Mouse (Mus musculus) hindbrain, embryonic 14.5 days (tissue): ENCODE measurements around the gene Nab1. TPM values are rescaled to one million over a fixed set of nuclear protein-coding genes. Genes with fewer than 3 reads are reported as not detected.
A peak's percentile ranks its signal among the peaks of the same experiment; 100 is the strongest.

Experiments
- ATAC-seq: fragments of 200-750 bp; cut with Nextera tagmentation; 2 replicates; pipeline ENCODE4 v1.8.0; 2017; ENCODE audit warnings: moderate number of reproducible peaks, mild to moderate bottlenecking, moderate TSS enrichment, moderate library complexity; ENCODE audit not compliant: low FRiP score
- DNase-seq: peaks from one replicate; pipeline ENCODE4 v3.0.0-alpha.2; 2015; ENCODE audit warnings: low spot score
- H3K27ac ChIP-seq: fragments of 300-500 bp; sonication (generic); 2 replicates; pipeline ENCODE4 v1.5.1; 2014; ENCODE audit warnings: mild to moderate bottlenecking, moderate library complexity
- H3K27me3 ChIP-seq: fragments of 300-500 bp; sonication (generic); 2 replicates; pipeline ENCODE4 v1.6.1; 2014; ENCODE audit warnings: mild to moderate bottlenecking, low read length, mixed read lengths; ENCODE audit not compliant: control insufficient read depth, insufficient read depth
- H3K36me3 ChIP-seq: fragments of 300-500 bp; sonication (generic); replicated peaks from 2 replicates; pipeline ENCODE4 v1.6.1; 2014; ENCODE audit not compliant: control insufficient read depth, insufficient read depth
- H3K4me1 ChIP-seq: fragments of 300-500 bp; sonication (generic); replicated peaks from 2 replicates; pipeline ENCODE4 v1.6.1; 2014; ENCODE audit warnings: antibody characterized with exemption, low read length, mixed read lengths; ENCODE audit not compliant: control insufficient read depth, insufficient read depth
- H3K4me2 ChIP-seq: fragments of 300-500 bp; sonication (generic); replicated peaks from 2 replicates; pipeline ENCODE4 v1.6.1; 2014; ENCODE audit warnings: mild to moderate bottlenecking, moderate library complexity
- H3K4me3 ChIP-seq: fragments of 300-500 bp; sonication (generic); replicated peaks from 2 replicates; pipeline ENCODE4 v1.5.1; 2014; ENCODE audit warnings: mild to moderate bottlenecking, low read length
- H3K9ac ChIP-seq: fragments of 300-500 bp; sonication (generic); 2 replicates; pipeline ENCODE4 v1.6.1; 2014
- H3K9me3 ChIP-seq: fragments of 300-500 bp; sonication (generic); 2 replicates; pipeline ENCODE4 v1.6.1; 2016; ENCODE audit warnings: low read length; ENCODE audit not compliant: control insufficient read depth
- WGBS: fragments of 180-500 bp; shearing (Covaris S2); extraction: QIAGEN DNeasy Blood & Tissue Kit; methylation state at CpG from one replicate; pipeline ENCODE4 v1.1.7; 2014; 5-methylcytosine and 5-hydroxymethylcytosine counted together
- polyA plus RNA-seq: library from polyadenylated mRNA; unstranded; fragments of >200 nt; fragmentation: Nextera tagmentation; extraction: Ambion mirVana; gene quantifications from 2 replicates; pipeline ENCODE4 v1.2.1, GENCODE M21; 2014

Nab1 gene
- polyA plus RNA-seq, 1 experiment from 2014 or later = 13.2 TPM

DNA sequence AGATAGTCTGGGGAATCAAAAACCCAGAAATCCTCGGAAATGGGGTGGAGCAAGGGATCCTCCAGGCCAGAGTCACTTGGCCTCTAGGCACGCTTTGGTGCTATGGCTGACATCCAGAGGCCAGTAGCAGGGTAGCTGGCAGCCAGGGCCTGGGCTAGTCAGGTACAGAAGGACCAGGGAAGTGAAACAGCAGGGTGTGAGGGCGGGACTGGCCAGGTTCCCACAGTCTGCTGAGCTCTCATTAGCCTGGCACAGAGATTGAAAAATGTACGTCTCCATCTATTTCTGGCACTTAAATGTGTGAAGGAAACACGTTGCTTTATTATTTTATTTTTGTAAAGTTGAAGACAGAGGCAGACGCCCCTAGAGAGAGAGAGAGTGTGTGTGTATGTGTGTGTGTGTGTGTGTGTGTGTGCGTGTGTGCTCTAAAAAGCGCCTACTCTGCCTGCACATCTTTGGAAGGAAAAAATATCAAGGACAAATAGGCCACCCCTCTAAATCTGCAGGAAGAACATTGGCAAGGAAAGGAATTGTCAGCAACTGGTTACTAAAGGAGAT is 21.0 kb upstream of the Nab1 start:
- WGBS = 63% methylated on average over 8 of the region's 8 CpGs
- Histone ChIP-seq H3K27me3 (no peaks in the 10 kb centered on the region), H3K4me2 (no peak overlapping the region), H3K4me3 (no peak overlapping the region), H3K36me3 (no peaks in the 10 kb centered on the region), H3K9ac (no peak overlapping the region), H3K27ac (no peak overlapping the region), H3K4me1 (0 out of 2 replicates have a peak, but pooled peaks cover 3% of the 10 kb centered on the region), H3K9me3 (no peaks in the 10 kb centered on the region)
- DNase-seq = no peak
- no peak; the same call in 1 of the 2 replicates for ATAC-seq

DNA sequence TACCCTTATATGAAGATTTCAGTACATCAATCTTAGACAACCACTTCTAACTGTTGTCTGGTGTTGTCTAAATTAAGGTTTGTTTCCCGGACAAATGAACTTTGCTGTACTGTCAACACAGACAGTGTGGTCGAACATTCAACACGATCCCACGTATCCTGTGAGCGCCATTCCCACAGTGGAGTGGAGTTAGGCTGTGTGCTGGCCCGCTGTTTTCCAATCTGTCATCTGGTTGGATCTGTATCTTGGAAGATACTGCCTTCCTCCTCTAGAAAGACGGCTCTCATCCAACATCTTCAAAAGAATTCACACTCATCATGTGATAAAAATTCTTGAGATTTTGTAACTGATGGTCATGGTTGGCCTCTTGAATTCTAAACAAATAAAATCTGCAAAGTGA is 19.7 kb upstream of the Nab1 start:
- DNase-seq (no peak), ATAC-seq (no peak)
- no peak overlapping the region for H3K9ac ChIP-seq
- no peak overlapping the region for H3K27ac ChIP-seq
- H3K27me3 ChIP-seq = no peaks in the 10 kb centered on the region
- H3K36me3 ChIP-seq = no peaks in the 10 kb centered on the region
- no peak overlapping the region for H3K4me2 ChIP-seq
- no peak overlapping the region for H3K4me3 ChIP-seq
- WGBS = 91% methylated on average over 7 of the region's 7 CpGs
- 0 out of 2 replicates have a peak, but pooled peaks cover 3% of the 10 kb centered on the region for H3K4me1 ChIP-seq
- no peaks in the 10 kb centered on the region for H3K9me3 ChIP-seq

DNA sequence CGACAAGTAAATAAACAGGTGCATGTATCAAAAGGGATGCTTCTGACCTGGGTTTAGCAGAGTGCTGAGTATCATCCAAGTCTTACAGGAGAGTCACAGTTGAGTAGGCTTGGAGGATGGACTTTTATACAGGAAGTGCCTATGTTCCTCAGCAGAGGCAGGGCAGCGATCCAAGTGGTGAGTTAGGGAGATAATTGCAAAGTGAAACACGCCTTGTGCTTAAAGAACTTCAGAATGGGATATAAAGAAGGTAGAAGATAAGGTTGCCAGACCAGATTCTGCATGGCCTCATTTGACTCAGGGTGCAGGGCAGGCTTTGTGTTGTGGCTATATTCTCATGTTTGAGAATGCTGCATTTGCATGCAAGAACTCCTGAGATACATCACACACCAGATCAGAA is 14.8 kb upstream of the Nab1 start:
- H3K9ac ChIP-seq = no peak overlapping the region
- 91% methylated on average over 3 of the region's 3 CpGs for WGBS

DNA sequence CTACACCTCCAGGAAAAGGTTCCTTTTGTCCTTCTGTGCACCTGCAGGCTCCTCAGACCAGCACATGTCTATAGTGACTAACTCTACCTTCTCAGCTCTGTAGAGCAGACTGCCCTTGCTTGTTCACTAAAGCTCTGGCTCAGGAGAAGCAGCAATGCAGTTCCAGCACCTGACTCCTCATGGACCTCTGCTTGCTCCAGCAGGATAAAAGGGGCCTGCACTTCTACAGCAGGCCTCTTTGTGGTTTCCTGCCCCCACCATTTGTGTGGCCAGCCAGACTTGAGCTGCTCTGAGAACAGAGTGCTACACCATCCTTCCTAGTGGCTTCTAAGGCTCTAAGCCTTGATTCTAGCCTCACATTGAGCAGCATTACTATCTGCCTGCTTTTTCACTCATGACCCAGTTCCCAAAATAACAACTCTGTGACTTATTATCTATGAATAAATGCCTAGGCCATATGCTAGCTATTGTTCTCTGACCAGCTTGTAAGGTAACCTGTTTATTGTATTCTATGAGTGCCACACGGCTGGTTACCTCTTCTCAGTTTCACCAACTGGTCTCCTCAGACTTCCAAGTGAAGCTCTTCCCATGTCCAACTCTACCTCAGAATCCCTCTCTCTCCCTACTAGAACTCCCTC is 11.4 kb upstream of the Nab1 start:
- ATAC-seq (no peak), DNase-seq (no peak)
- Histone ChIP-seq H3K4me1 (no peaks in the 10 kb centered on the region), H3K27me3 (no peaks in the 10 kb centered on the region), H3K36me3 (no peaks in the 10 kb centered on the region), H3K9ac (no peak overlapping the region), H3K4me2 (no peak overlapping the region), H3K9me3 (no peaks in the 10 kb centered on the region), H3K4me3 (no peak overlapping the region), H3K27ac (no peak overlapping the region)
- WGBS = 90% methylated on average over 1 of the region's 1 CpGs

More for the DNA sequence above, 14.8 kb upstream of the Nab1 start:
- H3K4me1 ChIP-seq = no peaks in the 10 kb centered on the region
- no peaks in the 10 kb centered on the region for H3K27me3 ChIP-seq
- H3K36me3 ChIP-seq = no peaks in the 10 kb centered on the region
- DNase-seq = no peak
- no peaks in the 10 kb centered on the region for H3K9me3 ChIP-seq
- no peak for ATAC-seq
- H3K4me3 ChIP-seq = no peak overlapping the region
- H3K27ac ChIP-seq = no peak overlapping the region
- no peak overlapping the region for H3K4me2 ChIP-seq

DNA sequence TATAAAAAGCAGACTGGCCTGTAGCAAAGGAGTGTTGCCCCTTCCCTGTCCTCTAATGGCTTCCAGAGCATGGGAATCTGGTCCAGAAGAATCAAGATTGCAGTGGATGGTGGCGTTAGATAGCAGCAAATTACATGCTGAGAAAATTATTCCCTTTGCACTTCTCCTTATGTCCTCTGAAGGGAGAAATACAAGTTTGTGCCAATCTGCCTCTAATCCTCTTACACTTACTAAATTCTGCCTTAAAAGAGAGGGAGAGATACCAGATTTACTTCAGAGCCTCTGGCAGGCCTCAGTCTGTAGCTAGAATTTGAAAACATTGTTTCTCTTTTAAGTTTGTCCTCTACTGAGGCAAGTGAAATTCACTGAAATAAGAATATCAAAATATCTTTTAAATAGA is 5.7 kb upstream of the Nab1 start:
- Histone ChIP-seq H3K27ac (no peak overlapping the region), H3K27me3 (no peaks in the 10 kb centered on the region), H3K4me2 (no peak overlapping the region), H3K4me3 (no peak overlapping the region), H3K9me3 (no peaks in the 10 kb centered on the region), H3K9ac (no peak overlapping the region), H3K36me3 (no peaks in the 10 kb centered on the region), H3K4me1 (no peaks in the 10 kb centered on the region)
- no peak for ATAC-seq
- DNase-seq = no peak
- WGBS = 71% methylated on average over 1 of the region's 1 CpGs

DNA sequence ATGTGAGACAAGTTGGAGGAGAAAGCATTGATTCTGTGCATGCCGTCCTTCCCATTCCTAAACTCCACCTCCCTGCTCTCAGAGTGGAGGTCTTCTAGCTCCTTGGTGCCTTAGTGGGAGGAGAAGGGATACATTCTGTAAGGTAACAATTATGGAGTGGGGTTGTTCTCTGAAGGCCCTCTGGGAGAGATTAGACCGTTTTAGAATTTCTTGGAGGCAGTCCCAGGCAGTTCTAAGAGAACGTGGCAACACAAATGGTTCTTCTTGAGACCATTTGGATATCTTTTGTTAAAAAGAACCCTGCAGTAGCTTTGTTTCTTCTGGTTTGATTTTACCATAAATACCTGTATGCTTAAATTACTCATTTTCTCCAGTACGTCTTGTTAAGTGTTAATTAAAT is 1.8 kb upstream of the Nab1 start:
- no peaks in the 10 kb centered on the region for H3K9me3 ChIP-seq
- no peak for DNase-seq
- H3K4me2 ChIP-seq = no peak overlapping the region
- ATAC-seq = no peak
- WGBS = 78% methylated on average over 4 of the region's 4 CpGs
- no peaks in the 10 kb centered on the region for H3K27me3 ChIP-seq
- no peak overlapping the region for H3K9ac ChIP-seq
- H3K4me1 ChIP-seq = 0 out of 2 replicates have a peak, but pooled peaks cover 3% of the 10 kb centered on the region
- H3K4me3 ChIP-seq = no peak overlapping the region
- H3K27ac ChIP-seq = no peak overlapping the region
- no peaks in the 10 kb centered on the region for H3K36me3 ChIP-seq

DNA sequence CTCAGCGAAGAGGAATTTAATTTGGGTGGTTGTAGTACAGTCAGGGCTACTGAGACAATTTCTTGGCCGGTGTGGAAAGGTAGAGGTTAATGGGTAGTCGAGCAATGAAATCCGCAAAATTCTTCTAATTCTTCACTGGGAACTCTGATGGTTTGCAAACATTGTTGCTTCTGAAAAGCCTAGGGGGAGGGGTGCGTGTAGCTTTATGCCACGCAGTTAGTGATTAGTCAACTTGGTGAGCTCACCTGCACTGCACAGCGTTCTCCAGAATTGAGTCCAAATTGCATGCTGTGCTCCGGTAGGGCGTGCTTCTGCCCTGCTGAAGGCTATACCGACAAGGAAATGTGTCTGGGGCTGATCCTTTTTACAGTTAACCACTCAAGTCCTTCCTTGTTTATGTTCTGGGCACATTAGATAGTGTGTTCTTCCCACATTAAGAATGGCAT is 1.2 kb upstream of the Nab1 start:
- 59% methylated on average over 10 of the region's 10 CpGs for WGBS
- Histone ChIP-seq H3K4me1 (0 out of 2 replicates have a peak, but pooled peaks cover 5% of the 10 kb centered on the region), H3K4me2 (no peak overlapping the region), H3K9ac (no peak overlapping the region), H3K27ac (no peak overlapping the region), H3K27me3 (no peaks in the 10 kb centered on the region), H3K4me3 (no peak overlapping the region), H3K9me3 (no peaks in the 10 kb centered on the region), H3K36me3 (no peaks in the 10 kb centered on the region)
- ATAC-seq (no peak), DNase-seq (no peak)

DNA sequence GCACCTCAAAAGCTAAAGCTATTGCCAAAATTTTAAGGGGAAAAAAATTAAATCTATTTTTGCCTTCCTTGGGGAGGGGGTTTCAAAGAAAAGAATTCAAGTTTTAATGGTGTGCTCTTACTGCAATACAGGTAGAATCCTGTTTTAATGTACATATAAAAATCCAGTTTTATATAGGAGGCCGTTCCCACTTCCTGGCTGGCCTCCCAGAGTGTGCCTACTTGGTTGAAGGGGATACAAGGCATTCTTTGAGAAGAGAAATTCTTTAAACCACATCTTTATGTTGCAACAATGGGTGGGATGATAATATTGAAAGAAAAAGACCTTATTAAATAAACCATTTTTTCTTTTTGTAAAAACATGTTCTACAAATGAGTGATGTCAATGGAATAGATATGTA is 611 bp upstream of the Nab1 start:
- 61% methylated on average over 1 of the region's 1 CpGs for WGBS
- H3K4me2 ChIP-seq = peak overlapping the region; percentile 87
- peak overlapping the region; percentile 85 for H3K4me3 ChIP-seq
- peak overlapping the region; percentile 88; the same call in 1 of the 2 replicates for H3K9ac ChIP-seq
- H3K27me3 ChIP-seq = no peaks in the 10 kb centered on the region
- no peak for DNase-seq
- H3K36me3 ChIP-seq = no peaks in the 10 kb centered on the region
- H3K4me1 ChIP-seq = 0 out of 2 replicates have a peak, but pooled peaks cover 5% of the 10 kb centered on the region
- no peak for ATAC-seq
- H3K27ac ChIP-seq = no peak overlapping the region
- no peaks in the 10 kb centered on the region for H3K9me3 ChIP-seq

DNA sequence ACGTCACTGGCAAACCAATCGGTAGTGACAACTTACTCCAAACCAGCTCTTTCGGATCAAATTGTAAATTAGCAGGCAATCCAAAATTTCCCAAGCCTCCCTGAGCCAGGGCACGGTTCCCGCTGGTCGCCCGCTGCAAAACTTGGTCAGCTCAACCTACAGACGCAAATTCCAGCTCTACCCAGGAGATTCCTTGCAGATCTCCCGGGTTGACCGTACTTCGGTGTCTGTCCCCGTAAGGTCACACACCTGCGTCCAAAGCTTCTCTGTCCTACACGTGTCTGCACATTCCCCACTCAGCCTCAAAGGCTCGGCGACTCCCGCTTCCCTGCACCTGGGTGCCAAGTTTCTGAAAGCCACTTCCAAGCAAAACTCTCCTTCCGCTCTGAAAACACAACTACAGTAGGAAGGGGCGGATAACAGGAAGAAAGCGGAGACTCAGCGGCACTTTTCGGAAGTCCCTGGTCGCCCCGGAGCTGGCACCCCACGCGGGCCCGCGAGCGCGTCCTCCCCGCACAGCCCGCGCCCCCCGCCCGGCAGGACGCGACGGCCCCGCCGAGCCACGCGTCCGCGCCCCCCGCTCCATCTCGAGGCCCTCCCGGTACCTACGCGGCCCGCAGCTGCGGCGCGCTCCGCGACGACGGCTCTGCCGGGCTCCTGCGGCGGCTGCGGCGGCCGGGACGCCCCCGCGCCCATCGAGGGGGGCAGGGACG is 722 bp downstream of the Nab1 start:
- ATAC-seq = peak; percentile 82
- H3K4me1 ChIP-seq = 0 out of 2 replicates have a peak, but pooled peaks cover 5% of the 10 kb centered on the region
- peak; percentile 36 for DNase-seq
- H3K27me3 ChIP-seq = no peaks in the 10 kb centered on the region
- WGBS = under 1% methylated on average over 56 of the region's 68 CpGs
- H3K9me3 ChIP-seq = no peaks in the 10 kb centered on the region
- H3K27ac ChIP-seq = peak overlapping the region; percentile 78
- H3K4me2 ChIP-seq = peak overlapping the region; percentile 87
- peak overlapping the region; percentile 85 for H3K4me3 ChIP-seq
- H3K9ac ChIP-seq = peak overlapping the region; percentile 88
- H3K36me3 ChIP-seq = no peaks in the 10 kb centered on the region
